Mouse (Mus musculus): ENCODE measurements around the gene Cdc123. TPM values are rescaled to one million over a fixed set of nuclear protein-coding genes. Genes with fewer than 3 reads are reported as not detected.
A peak's percentile ranks its signal among the peaks of the same experiment; 100 is the strongest.

Gene Cdc123
- total RNA-seq (2017): 65.6 and 110 TPM in 2 replicates

DNA sequence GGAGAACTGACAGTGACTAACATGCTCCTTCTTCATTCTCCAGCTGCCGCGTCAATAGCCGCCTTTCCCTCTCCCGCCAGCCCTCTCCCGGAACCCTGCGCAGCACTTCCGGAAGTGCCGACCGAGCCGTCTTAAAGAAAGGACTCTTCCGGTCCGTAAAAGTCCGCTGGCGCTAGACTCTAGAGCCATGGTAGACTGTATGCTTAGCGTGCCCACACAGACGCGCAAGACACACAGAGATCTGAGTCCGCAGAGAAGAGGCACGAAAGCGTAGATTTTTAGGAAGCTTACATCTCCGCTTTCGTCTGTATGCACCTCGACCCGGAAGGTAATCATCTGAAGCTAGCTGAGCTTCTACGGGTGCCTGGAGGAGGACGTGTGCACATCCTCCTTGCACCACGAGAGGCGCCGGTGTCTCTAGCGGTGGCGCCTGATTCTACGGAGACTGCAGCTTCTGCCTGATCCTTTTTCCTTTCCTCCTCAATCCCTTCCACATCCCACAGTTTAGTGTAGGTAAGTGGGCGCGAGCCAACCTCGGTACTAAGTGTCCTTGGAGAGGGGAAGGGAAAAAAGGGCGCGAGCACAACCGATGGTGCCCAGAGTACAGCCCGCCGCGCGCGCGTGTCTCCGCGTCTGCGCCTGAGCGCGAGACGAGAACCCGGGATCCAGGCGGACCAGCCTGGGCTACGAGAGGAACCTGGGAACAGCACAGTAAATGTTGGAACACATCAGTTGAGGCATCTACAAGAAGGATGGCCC, at the start of gene Cdc123, which contains the start of gene Nudt5:
Cdc123 (minus strand) TSS at position 292 of the 759 bp plus-strand sequence.
Nudt5 (plus strand) TSS at position 147 of the 759 bp plus-strand sequence.
- peak; percentile 97 for ATAC-seq (ENCODE audit: extremely low read depth, insufficient number of reproducible peaks, low FRiP score, poor library complexity, severe bottlenecking)

DNA sequence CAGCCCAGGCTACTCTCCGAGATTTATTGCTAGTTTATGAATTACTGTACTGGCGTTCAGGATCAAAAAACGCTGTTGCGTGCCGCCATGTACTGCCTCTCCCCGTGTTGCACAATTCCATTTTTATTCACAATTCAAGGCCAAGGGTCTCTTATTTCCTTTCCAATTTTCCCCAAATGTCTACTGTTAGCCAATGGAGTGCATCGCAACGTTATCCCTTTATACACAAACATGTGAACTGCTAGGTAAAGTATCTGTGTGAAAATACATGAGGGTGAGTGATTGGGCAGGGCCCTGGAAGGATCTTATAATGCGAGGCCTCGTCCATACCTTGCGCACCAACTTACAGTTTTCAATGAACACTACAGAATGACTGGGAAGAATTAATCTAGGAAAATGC, 49.3 kb upstream of the Cdc123 start:
- no peak for ATAC-seq (ENCODE audit: extremely low read depth, insufficient number of reproducible peaks, low FRiP score, poor library complexity, severe bottlenecking)

DNA sequence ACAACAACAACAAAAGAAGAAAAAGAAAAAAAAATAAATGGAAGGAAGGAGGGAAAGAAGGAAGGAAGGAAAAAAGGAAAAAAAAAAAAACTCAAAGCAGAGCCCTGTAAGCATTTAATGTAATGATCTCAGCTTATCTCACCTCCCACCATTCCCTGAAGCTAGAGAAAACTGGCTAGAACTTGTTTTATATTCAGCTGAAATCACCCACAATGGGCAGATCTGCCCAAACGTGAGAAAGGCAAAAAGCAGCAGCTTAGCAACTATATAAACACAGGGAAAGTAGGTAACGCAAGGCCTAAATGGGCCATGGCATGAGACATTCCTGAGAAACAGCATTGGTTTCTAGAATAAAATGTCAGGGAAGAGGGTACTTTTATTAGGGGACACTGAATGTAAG, 44.4 kb upstream of the Cdc123 start:
- no peak for ATAC-seq (ENCODE audit: extremely low read depth, insufficient number of reproducible peaks, low FRiP score, poor library complexity, severe bottlenecking)

DNA sequence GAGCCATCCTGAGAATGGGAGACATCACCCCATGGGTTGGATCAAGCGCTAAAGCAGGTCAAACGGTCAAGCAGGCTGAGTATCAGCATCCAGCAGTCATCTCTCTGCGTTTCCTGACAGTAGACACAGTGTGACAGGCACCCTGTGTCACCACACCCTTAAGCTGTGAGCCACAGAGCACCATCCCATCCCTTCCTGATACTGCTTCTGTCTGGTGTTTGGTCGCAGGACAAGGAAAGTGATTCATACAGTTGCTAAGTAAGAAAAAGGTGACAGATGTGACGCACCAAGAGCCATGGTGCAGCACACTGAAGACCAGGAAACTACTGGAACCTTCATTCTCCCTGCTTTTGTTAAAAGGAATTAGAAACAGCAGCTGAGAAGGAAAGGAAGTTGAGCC, 43.9 kb upstream of the Cdc123 start:
- no peak for ATAC-seq (ENCODE audit: extremely low read depth, insufficient number of reproducible peaks, low FRiP score, poor library complexity, severe bottlenecking)

DNA sequence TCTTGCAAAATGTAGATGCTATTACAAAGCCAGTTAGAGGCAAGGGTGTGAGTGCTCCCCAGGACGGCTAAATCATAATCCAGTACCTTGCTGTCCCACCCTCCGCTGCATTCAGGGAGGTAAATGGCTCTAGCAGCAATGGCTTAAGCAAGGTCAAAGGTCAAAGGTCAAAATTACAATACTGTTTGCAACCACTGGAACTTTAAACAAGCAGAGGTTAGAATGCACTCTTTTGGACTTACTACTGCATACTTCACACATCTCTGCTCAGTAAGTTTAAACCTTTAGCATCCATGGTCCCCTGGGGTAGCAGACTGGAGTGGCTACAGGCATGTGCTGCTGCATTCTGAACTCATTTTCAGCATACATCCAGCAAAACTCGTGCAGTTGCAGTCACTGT, 32.5 kb upstream of the Cdc123 start:
- ATAC-seq (ENCODE audit: extremely low read depth, insufficient number of reproducible peaks, low FRiP score, poor library complexity, severe bottlenecking): no peak

DNA sequence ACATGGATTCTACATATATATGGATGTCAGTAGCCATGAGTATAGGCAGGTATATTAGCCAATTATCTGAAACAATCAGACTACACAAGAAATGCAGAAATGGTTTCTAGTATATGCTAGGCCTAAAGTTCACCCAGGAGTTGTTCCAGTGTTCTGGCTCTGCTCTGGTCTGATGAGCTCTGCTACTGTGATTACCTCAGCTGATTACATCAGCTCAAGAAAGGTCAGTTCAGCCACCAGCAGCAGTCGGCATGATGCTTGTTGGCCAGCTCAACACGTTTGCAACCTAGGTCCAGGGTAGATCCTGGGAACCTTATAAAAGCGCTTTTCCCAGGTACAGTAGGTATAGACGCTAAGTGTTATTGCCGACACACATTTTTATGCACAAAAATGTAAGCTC, 24.8 kb upstream of the Cdc123 start:
- ATAC-seq (ENCODE audit: extremely low read depth, insufficient number of reproducible peaks, low FRiP score, poor library complexity, severe bottlenecking): no peak

DNA sequence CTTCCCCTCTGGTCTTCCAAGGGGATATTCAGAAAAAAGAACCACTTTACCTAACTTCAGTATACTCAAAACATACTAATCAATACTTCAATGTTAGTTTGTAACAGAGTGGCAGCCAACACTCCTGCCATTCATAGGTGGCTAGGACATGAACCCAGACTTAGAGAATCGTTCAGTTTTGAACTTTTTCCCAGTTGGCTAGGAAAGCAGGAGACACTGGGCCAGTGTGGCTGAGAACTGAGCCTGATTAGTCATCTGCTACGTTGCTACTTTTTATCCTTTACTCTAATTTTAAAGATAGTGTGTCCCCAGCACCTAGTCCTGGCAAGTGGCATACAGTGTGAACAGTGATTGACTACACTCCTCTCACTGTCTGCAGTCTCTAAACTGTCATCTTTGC, 22.7 kb upstream of the Cdc123 start:
- no peak for ATAC-seq (ENCODE audit: extremely low read depth, insufficient number of reproducible peaks, low FRiP score, poor library complexity, severe bottlenecking)

DNA sequence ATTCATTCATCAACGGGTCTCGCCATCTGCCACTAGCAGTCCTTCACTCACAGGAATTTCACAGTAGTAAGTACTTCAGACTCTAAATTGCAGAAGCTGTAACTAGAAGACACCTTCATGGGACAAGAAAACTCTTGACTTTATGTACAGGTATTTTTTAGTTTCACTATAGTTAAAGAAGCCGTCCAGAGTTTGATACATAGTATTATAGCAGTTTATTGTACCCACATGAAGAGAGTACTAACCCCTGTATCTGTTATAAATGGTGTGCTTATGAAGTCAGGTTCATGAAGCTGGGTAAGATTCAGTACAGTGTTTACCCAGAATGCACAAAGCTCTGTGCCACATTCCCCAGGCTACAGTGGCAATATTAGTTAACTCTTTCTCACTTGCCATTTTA, 17.9 kb upstream of the Cdc123 start, which contains the start of gene Gm13199:
Gm13199 (minus strand) TSS at position 101 of the 400 bp plus-strand sequence.
- ATAC-seq (ENCODE audit: extremely low read depth, insufficient number of reproducible peaks, low FRiP score, poor library complexity, severe bottlenecking): no peak

DNA sequence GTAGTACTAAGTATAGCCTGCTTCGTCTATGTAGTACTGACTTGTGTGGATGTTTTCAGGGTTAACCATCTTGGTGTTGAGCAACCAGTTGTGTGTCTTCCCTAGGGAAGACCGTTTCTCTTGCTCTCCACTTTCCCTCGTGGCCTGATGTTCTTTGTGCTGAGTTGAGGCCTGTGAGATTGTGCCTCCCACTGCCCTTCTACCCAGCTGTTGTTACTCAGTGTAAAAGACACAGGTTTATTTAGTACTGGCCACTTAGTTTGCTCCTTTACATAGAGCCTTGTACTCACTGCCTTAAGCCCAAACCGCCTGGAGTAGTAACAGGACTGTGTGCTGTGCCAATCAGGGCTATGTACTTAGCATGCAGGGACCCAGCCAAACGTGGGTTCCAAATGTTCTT, 6.9 kb upstream of the Cdc123 start:
- ATAC-seq (ENCODE audit: extremely low read depth, insufficient number of reproducible peaks, low FRiP score, poor library complexity, severe bottlenecking): no peak

DNA sequence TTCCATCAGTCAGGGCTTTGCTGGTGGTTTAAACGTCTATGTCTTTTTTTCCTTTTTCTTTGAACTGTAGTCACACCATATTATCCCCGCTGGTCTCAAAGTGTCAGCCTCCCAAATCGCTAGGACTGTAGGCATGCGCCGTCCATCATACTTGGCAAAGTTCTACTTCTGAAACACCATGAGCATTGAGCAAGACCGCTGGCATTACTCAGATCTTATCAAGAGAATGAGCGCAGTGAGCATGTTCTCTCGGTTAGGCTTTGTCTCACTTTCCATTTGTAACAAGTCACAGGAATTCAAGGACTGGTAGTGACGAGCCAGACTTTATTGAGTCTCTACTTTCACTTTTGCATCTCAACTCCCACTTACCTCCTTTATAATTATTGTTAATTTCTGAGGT, 6.2 kb upstream of the Cdc123 start:
- ATAC-seq (ENCODE audit: extremely low read depth, insufficient number of reproducible peaks, low FRiP score, poor library complexity, severe bottlenecking): no peak

DNA sequence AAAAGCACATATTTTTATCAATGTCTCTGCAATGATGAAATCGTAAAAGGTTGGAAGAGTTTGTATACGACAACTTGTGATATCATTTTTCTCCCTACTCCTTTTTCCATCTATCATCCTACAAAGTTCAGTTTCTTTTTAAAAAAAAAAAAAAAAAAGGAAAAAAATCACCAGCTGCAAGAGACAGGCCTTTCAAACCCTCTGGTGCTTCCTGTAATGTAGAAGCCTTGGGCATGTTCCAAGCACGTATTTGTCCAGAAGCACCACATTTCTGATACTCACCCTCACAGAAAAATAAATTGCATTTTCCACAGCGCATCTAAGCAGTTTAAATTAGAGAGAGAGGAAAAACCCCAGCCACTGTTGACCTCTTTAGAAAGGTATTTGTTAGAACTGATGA, 862 bp upstream of the Cdc123 start:
- ATAC-seq (ENCODE audit: extremely low read depth, insufficient number of reproducible peaks, low FRiP score, poor library complexity, severe bottlenecking): no peak

DNA sequence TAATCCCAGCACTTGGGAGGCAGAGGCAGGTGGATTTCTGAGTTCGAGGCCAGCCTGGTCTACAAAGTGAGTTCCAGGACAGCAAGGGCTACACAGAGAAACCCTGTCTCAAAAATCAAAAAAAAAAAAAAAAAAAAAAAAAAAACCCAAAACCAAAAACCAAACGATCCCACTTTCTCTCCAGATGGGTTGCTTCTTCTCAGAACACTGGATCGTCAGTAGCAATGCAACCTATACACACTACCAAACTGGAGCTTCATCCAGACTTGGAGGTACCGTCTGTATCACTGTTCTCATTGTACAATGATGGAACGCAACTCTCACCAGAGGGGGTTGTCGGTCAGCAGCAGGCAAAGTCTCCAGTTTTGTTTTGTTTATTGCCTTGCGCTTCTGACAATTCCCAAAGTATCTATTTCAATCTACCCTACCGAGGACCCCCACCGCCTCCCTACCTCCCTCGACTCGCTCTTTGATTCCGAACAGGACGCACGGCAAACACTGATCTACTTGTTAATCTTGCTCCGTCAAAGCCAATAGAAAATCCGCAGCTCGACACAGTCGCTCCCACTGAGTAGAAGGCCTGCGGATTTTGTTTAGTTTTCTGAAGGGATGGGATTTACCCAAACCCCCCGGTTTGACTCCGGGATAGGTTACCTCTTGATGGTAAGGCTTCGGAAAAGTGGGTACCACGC, 637 bp downstream of the Cdc123 start:
- ATAC-seq (ENCODE audit: extremely low read depth, insufficient number of reproducible peaks, low FRiP score, poor library complexity, severe bottlenecking): no peak

DNA sequence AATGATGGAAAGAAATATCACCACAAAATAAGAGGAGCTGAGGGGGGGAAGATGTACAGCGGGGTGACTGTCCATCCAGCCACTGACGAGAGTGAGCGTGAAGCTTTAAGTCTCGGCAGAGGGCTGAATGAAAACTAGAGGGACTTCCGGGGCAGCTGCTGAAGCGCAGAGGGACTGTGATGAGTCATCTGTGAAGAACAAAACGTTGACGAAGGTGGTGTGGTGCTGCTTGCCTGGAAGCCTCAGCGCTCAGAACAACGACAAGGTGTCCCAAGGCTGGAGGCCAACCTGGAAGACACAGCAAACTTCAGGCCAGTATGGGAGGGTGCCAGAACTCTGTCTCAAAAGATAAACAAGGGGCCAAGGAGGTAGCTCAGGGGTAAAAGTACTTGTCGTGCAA, 4.1 kb downstream of the Cdc123 start:
- ATAC-seq (ENCODE audit: extremely low read depth, insufficient number of reproducible peaks, low FRiP score, poor library complexity, severe bottlenecking): no peak

DNA sequence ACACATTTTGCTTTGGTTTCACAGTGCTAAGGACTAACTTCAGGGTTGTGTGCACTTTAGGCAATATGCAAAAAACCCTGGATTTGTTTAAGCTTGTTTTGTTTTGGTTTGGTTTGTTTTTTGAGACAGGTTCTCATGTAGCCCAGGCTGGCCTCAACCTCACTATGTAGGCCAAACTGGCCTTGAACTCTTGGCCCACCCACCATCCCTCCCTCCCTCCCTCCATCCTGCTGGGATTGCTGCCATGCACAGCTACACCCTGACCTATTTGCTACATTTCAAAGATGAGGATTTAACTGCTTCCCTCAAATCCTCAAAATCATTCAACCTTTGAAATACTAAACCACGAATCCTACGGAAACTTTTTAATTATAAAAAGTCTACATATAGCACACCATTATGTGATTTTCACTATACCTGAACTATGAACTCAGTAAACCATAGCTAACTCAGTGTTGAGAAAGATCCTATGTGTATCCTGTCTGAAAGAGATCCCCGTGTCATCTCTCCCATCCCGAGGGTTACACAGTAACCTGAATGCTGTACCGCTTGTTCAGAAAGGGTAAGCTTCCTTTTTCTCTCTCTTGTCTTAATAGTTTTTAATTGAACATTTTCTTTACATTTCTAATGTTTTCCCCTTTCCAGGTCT, 19.6 kb downstream of the Cdc123 start:
- no peak for ATAC-seq (ENCODE audit: extremely low read depth, insufficient number of reproducible peaks, low FRiP score, poor library complexity, severe bottlenecking)

DNA sequence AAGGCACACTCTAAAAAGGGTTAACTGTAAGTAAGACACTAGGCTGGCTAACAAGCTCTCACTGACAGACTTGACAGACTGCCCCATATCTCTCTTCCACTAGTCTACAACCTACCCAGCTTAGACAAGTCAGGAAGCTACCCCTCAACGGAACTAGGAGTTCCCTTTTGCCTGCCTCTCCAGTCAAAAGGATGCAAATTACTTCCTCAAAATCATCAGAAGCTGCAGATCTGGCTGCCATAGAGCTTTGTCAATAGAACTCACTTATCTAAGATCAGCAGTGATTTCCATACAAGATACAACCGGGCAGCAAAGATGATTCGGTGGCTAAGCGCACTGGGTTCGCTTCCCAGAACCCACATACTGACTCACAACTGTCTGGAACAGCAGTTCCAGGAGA, 20.3 kb downstream of the Cdc123 start:
- ATAC-seq (ENCODE audit: extremely low read depth, insufficient number of reproducible peaks, low FRiP score, poor library complexity, severe bottlenecking): peak; percentile 61; the same call in 1 of the 2 replicates

DNA sequence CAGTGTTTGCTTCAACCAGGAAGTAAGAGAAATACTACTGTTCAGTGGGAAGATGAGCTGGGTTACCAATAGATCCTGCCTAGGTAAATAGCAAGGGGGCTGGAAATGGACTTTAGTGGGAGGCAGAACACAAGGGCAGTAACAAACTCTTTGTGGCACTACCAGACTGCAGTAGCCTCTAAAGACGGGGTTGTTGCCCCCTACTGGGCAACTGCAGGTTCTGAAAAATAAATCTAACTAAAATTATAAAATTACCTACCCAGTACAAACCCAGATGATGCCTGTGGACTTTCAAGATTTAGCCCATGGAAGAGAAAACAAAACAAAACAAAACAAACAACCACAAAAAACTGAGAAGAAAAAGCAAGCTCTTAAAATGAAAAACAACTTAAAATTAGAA, 20.8 kb downstream of the Cdc123 start:
- 0 out of 2 replicates have a peak, but pooled peaks have one; percentile 33 for ATAC-seq (ENCODE audit: extremely low read depth, insufficient number of reproducible peaks, low FRiP score, poor library complexity, severe bottlenecking)

DNA sequence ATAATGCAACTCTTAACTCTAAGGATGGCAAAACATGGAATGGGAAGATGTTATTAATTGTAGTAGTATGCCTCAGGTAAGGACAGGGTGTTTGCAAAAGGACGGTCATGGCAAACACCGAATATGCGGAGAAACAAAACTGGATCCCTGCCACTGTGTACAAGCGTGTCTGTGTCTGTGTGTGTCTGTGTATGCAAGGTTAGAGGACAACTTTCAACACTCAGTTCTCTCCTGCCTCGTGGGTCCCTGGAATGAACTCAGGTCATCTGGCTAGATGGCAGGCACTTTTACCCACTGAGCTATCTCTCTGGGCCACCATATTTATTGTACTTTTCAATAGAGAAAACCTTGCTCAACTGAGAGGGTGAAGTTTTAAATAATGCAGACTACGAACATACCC, 22.5 kb downstream of the Cdc123 start:
- no peak for ATAC-seq (ENCODE audit: extremely low read depth, insufficient number of reproducible peaks, low FRiP score, poor library complexity, severe bottlenecking)

DNA sequence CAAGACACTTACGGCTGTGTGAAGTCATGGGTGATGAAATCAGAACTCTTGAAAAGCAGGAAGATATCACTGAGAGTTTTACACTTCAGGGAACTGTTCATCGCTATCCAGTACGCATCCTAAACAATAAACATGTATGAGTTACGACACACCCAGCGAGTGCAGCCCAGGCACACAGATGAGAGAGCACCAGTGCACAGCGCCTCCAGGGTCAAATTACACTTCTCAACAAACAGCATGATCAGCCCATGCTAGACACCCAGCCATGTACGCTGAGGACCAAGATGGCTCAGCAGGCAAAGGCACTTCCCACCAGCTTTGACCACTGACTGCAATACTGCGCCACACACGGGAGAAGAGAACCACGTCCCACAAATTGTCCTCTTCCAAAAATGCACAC, 23.7 kb downstream of the Cdc123 start:
- no peak for ATAC-seq (ENCODE audit: extremely low read depth, insufficient number of reproducible peaks, low FRiP score, poor library complexity, severe bottlenecking)

DNA sequence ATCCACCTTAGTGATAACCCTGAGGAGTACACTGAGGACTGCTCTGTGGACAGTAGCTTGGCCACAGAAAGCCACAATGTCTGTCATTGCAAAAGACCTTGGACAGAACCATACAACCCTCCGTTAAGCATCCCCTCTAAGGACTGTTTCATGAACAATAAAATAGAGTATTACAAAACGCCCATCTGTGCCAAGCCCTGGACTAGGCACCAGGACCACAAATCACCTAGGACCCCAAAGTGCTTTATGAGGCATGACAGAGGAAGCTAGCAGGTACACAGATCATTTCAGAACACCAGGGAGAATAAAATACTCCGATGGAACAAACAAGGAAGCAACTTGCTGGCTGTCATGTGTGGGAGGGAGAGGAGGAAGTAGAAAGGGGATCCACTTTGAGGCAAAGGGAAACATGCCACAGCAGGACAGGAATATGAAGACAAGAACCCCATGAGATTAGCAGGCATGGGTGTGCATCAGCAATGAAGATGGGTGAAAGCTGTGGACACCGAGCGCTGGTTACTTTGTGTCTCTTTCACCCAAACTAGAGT, 33.7 kb downstream of the Cdc123 start:
- 0 out of 2 replicates have a peak, but pooled peaks have one; percentile 19 for ATAC-seq (ENCODE audit: extremely low read depth, insufficient number of reproducible peaks, low FRiP score, poor library complexity, severe bottlenecking)

Measured in neutrophil, adult 5-6 weeks (primary cell).